Mouse (Mus musculus) kidney, adult 10 weeks (tissue): ENCODE results near the gene Gm2237. TPM values are rescaled to one million over a fixed set of nuclear protein-coding genes. Genes with fewer than 3 reads are reported as not detected.

Source experiments
- polyA plus RNA-seq: library from polyadenylated mRNA; stranded (reverse); fragments of 350-450 nt; fragmentation: Illumina TruSeq; extraction: RNeasy Lipid Tissue Mini Kit (QIAGEN cat#74804); gene quantifications from one replicate; pipeline ENCODE4 v1.2.3, GENCODE M21; 2014; ENCODE audit warnings: low read depth, low replicate concordance

Gene Gm2237
- 0.44 TPM for polyA plus RNA-seq

DNA sequence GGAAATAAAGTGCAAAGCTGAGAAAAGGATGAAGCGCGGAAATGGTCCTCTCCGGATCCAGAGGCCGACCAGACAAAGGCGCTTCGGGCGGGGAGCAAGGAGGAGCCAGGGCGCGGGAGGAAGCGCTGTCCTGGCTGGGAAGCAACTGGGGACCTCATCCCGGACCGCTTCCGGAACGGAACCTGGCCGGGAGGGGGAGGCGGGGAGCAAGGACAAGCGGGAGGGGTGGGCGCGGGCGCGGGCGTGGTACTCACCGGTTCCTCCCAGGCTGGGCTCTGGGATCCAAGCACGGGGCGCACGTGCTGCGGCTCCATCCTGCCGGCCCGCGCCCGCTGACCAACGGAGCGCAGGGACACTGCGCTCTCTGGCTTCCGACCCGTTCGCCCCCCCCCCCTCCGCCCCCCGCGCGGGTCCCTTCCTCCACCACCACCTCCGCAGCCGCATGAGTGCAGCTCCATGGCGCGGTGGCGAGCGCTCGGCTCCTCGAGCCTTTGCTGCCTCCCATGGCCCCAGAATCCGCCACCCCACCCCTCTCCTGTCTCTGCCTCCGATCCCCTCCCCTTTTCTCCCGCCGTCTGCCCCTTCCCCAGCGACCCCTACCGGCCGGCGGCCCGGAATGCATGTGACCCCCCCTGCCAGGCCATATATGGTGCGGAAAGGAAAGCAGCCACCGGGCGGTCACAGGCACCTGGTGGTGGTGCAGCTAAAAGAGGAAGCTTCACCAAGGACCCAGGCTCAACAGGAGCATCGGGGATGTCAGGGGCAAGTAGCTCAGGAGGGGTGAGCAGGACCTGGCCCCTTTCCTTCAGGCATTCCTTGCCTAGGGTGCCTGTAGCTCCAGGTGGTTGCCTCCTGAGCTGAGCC, at the start of gene Gm2237:
Gene Gm2237 (minus strand): TSS at position 332 of the 864 bp plus-strand sequence.

DNA sequence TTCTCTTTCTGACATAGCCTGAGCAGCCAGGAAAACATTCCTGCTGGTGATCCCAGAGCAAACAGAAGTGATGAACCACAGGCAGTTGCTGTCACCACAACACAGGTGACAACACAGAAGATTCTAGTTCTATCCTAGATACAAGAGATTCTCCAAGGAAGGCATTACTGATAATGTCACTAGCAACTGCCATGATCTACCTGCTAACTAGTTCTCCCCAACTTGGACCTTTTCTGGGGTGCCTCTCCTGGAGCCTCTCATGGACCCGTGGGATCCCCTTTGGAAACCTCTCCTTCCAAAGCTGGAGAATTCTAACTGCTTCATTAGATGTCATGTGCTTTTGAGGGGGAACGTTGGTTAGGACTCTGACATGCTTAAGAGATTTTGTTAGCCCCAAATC, 17.5 kb upstream of the Gm2237 start, which contains the start of gene Gm5458:
Gene Gm5458 (minus strand): TSS at position 101 of the 400 bp plus-strand sequence.

DNA sequence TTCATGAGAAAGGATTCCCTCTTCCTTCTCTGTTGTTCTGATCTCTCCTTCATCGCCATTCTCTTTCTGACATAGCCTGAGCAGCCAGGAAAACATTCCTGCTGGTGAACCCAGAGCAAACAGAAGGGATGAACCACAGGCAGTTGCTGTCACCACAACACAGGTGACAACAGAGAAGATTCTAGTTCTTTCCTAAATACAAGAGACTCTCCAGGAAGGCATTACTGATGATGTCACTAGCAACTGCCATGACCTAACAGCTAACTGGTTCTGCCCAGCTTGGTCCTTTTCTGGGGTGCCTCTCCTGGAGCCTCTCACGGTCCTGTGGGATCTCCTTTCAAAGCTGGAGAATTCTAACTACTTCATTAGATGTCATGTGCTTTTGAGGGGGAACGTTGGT, 35.1 kb downstream of the Gm2237 start, which contains the start of gene Gm2244:
Gene Gm2244 (minus strand): TSS at position 101 of the 400 bp plus-strand sequence.

Other genes starting within 250 kb of the Gm2237 start
- not detected for gene Gm21738, start 166.2 kb downstream of the Gm2237 start, polyA plus RNA-seq
- not detected for gene Gm2244, start 35.2 kb downstream of the Gm2237 start, polyA plus RNA-seq
- not detected for gene Gm5458, start 17.4 kb upstream of the Gm2237 start, polyA plus RNA-seq
- 12.2 TPM for gene Nid2, start 166.1 kb upstream of the Gm2237 start, polyA plus RNA-seq
- gene Rtraf, start 238.7 kb upstream of the Gm2237 start, polyA plus RNA-seq = 289 TPM